Mouse (Mus musculus) limb, embryonic 14.5 days (tissue): ENCODE data around the gene Il22ra1. TPM values are rescaled to one million over a fixed set of nuclear protein-coding genes. Genes with fewer than 3 reads are reported as not detected.

Source experiments
- ATAC-seq: fragments of 200-750 bp; cut with Nextera tagmentation; 2 replicates; pipeline ENCODE4 v1.8.0; 2017; ENCODE audit warnings: low read depth, moderate number of reproducible peaks, moderate TSS enrichment; ENCODE audit not compliant: low FRiP score
- DNase-seq: peaks from one replicate; pipeline ENCODE4 v3.0.0-alpha.2; 2015; ENCODE audit warnings: low spot score
- H3K27ac ChIP-seq: fragments of 300-500 bp; sonication (generic); replicated peaks from 2 replicates; pipeline ENCODE4 v1.5.1; 2014; ENCODE audit warnings: low read depth, mild to moderate bottlenecking, low read length, moderate library complexity, mixed read lengths
- H3K27me3 ChIP-seq: fragments of 300-500 bp; sonication (generic); 2 replicates; pipeline ENCODE4 v1.6.1; 2014; ENCODE audit warnings: low read length, mixed read lengths; ENCODE audit not compliant: control insufficient read depth, insufficient read depth
- H3K36me3 ChIP-seq: fragments of 300-500 bp; sonication (generic); 2 replicates; pipeline ENCODE4 v1.6.1; 2014; ENCODE audit warnings: mild to moderate bottlenecking, low read length, moderate library complexity, mixed read lengths; ENCODE audit not compliant: control insufficient read depth, insufficient read depth
- H3K4me1 ChIP-seq: fragments of 300-500 bp; sonication (generic); 2 replicates; pipeline ENCODE4 v1.6.1; 2014; ENCODE audit warnings: antibody characterized with exemption, low read length, mixed read lengths; ENCODE audit not compliant: control insufficient read depth, insufficient read depth
- H3K4me2 ChIP-seq: fragments of 300-500 bp; sonication (generic); replicated peaks from 2 replicates; pipeline ENCODE4 v1.6.1; 2014; ENCODE audit warnings: low read depth, mild to moderate bottlenecking, low read length, moderate library complexity; ENCODE audit not compliant: severe bottlenecking
- H3K4me3 ChIP-seq: fragments of 300-500 bp; sonication (generic); replicated peaks from 2 replicates; pipeline ENCODE4 v1.5.1; 2014; ENCODE audit warnings: low read length
- H3K9ac ChIP-seq: fragments of 300-500 bp; sonication (generic); 2 replicates; pipeline ENCODE4 v1.6.1; 2014; ENCODE audit warnings: mild to moderate bottlenecking, low read depth, low read length, moderate library complexity; ENCODE audit not compliant: severe bottlenecking
- H3K9me3 ChIP-seq: fragments of 300-500 bp; sonication (generic); 2 replicates; pipeline ENCODE4 v1.6.1; 2016; ENCODE audit warnings: low read length; ENCODE audit not compliant: control insufficient read depth
- POLR2A ChIP-seq: fragments of 200-500 bp; IDR thresholded peaks from 2 replicates; pipeline ENCODE4 v1.8.0; 2012; ENCODE audit warnings: inconsistent platforms, mild to moderate bottlenecking, moderate library complexity, borderline replicate concordance; ENCODE audit not compliant: insufficient read depth, insufficient read length; ENCODE audit errors: extremely low read depth
- WGBS: fragments of 180-500 bp; shearing (Covaris S2); extraction: QIAGEN DNeasy Blood & Tissue Kit; methylation state at CpG from one replicate; pipeline ENCODE4 v1.1.7; 2014; 5-methylcytosine and 5-hydroxymethylcytosine counted together
- polyA plus RNA-seq, 2 experiments: library from polyadenylated mRNA; depleted of rRNA in 1 of 2; stranded (reverse) in 1 of 2; unstranded in 1 of 2; fragments of >200 nt; fragmentation: Nextera tagmentation in 1 of 2; extraction: Ambion mirVana in 1 of 2; gene quantifications; 2 replicates each; pipeline versions ENCODE4 v1.2.1 to v1.2.3; 2012 to 2014

Gene Il22ra1
- polyA plus RNA-seq, 2 experiments: 1.2 TPM

- Histone ChIP-seq H3K4me3 (no peak overlapping the region), H3K9ac (no peak overlapping the region), H3K27ac (no peak overlapping the region), H3K4me2 (no peak overlapping the region), H3K9me3 (no peaks in the 10 kb centered on the region), H3K27me3 (no peaks in the 10 kb centered on the region), H3K36me3 (no peaks in the 10 kb centered on the region), H3K4me1 (0 out of 2 replicates have a peak, but pooled peaks cover 2% of the 10 kb centered on the region)
- TF ChIP-seq POLR2A: no peak
- no peak for ATAC-seq
- WGBS: 53% methylated on average over 9 of the region's 9 CpGs
- DNase-seq: no peak
Measured at GRCm38 (mm10) chr4:135730204-135730603, 2.2 kb downstream of the Il22ra1 start.

- Histone ChIP-seq H3K27me3 (no peaks in the 10 kb centered on the region), H3K4me2 (no peak overlapping the region), H3K4me3 (no peak overlapping the region), H3K9ac (no peak overlapping the region), H3K27ac (no peak overlapping the region), H3K36me3 (no peaks in the 10 kb centered on the region), H3K4me1 (0 out of 2 replicates have a peak, but pooled peaks cover 2% of the 10 kb centered on the region), H3K9me3 (no peaks in the 10 kb centered on the region)
- 0 out of 2 replicates have a peak, but pooled peaks have one; percentile 23 for ATAC-seq
- TF ChIP-seq POLR2A: no peak
- DNase-seq: no peak
- 78% methylated on average over 8 of the region's 8 CpGs for WGBS
Measured at GRCm38 (mm10) chr4:135730951-135731350, 3.0 kb downstream of the Il22ra1 start.

GRCm38 (mm10) chr4:135733901-135734300 lies 5.9 kb downstream of the Il22ra1 start:
- no peak for ATAC-seq
- 0 out of 2 replicates have a peak, but pooled peaks cover 3% of the 10 kb centered on the region for H3K4me1 ChIP-seq
- 93% methylated on average over 14 of the region's 14 CpGs for WGBS

GRCm38 (mm10) chr4:135736903-135737302 lies 8.9 kb downstream of the Il22ra1 start:
- Histone ChIP-seq H3K9me3 (no peaks in the 10 kb centered on the region), H3K4me1 (0 out of 2 replicates have a peak, but pooled peaks cover 3% of the 10 kb centered on the region), H3K27ac (no peak overlapping the region), H3K4me2 (no peak overlapping the region), H3K4me3 (no peak overlapping the region), H3K27me3 (no peaks in the 10 kb centered on the region), H3K36me3 (no peaks in the 10 kb centered on the region), H3K9ac (no peak overlapping the region)
- WGBS: 79% methylated on average over 3 of the region's 3 CpGs
- no peak for TF ChIP-seq POLR2A
- ATAC-seq: no peak
- DNase-seq: no peak

More at GRCm38 (mm10) chr4:135733901-135734300, 5.9 kb downstream of the Il22ra1 start:
- TF ChIP-seq POLR2A: no peak
- Histone ChIP-seq H3K4me2 (no peak overlapping the region), H3K9ac (no peak overlapping the region), H3K9me3 (no peaks in the 10 kb centered on the region), H3K27me3 (no peaks in the 10 kb centered on the region), H3K4me3 (no peak overlapping the region), H3K36me3 (no peaks in the 10 kb centered on the region), H3K27ac (no peak overlapping the region)
- DNase-seq: no peak

GRCm38 (mm10) chr4:135738237-135738636 lies 10.3 kb downstream of the Il22ra1 start:
- Histone ChIP-seq H3K27ac (no peak overlapping the region), H3K4me2 (no peak overlapping the region), H3K36me3 (no peaks in the 10 kb centered on the region), H3K9ac (no peak overlapping the region), H3K9me3 (no peaks in the 10 kb centered on the region), H3K4me1 (0 out of 2 replicates have a peak, but pooled peaks cover 3% of the 10 kb centered on the region), H3K4me3 (no peak overlapping the region), H3K27me3 (no peaks in the 10 kb centered on the region)
- DNase-seq: no peak
- TF ChIP-seq POLR2A: no peak
- no peak for ATAC-seq
- WGBS: 39% methylated on average over 5 of the region's 5 CpGs
